Comparison of ENCODE assay signal across 7 mouse cellular contexts in the genomic region with DNA sequence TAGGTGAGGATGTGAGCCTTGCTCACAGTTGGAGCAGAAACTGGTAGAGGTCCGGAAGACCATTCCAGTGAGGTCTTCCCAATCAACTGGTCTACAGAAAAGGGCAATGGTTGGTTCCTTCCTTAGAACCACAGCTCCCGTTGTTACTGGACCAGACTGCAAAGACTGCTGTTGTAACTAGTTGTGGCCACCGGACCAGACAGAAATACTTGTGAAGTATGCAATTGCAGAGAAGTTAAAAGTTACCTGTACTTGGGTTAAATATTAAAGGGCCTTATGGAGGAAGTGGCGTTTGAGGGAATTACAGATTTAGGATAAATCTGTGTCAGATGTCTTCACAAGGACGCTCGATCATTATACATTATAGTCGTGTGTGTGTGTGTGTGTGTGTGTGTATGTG. TPM values are rescaled to one million over a fixed set of nuclear protein-coding genes. Genes with fewer than 3 reads are reported as not detected.
A peak's percentile ranks its signal among the peaks of the same experiment; 100 is the strongest.
DNase-seq lines count a peak whose midpoint lies in the region; ATAC-seq and TF ChIP-seq lines count a peak whose summit lies in the region.

No protein-coding gene starts in this region.

- H3K79me2 ChIP-seq in myocyte (ENCODE audit: control insufficient read depth, insufficient read depth) = peaks cover 8% of the 10 kb centered on the region

- TF ChIP-seq POLR2A in myocyte (IDR thresholded peaks at IDR 0.05; ENCODE audit: insufficient read length, low read depth) = no peak

- H3K9ac ChIP-seq in lung, postnatal 0 days (replicated peaks; ENCODE audit: low read depth) = no peak overlapping the region
- H3K9ac ChIP-seq in hindbrain, embryonic 15.5 days = no peak overlapping the region

- WGBS in lung, postnatal 0 days = 72% methylated on average over 7 of the region's 7 CpGs
- 93% methylated on average over 7 of the region's 7 CpGs for WGBS in hindbrain, embryonic 15.5 days

- no peaks in the 10 kb centered on the region; the same call in 1 of the 2 replicates for H3K9me3 ChIP-seq in lung, postnatal 0 days (ENCODE audit: low read length)
- H3K9me3 ChIP-seq in hindbrain, embryonic 15.5 days = no peaks in the 10 kb centered on the region

- TF ChIP-seq EP300 in lung, postnatal 0 days (IDR thresholded peaks at IDR 0.05) = no peak

- H3K4me3 ChIP-seq in lung, postnatal 0 days (ENCODE audit: low read depth, low read length) = no peak overlapping the region
- no peak overlapping the region for H3K4me3 ChIP-seq in hindbrain, embryonic 15.5 days
- no peak overlapping the region for H3K4me3 ChIP-seq in myocyte

- peak overlapping the region; percentile 98; the same call in 1 of the 2 replicates for H3K27ac ChIP-seq in lung, postnatal 0 days (ENCODE audit: low read length)
- no peak overlapping the region for H3K27ac ChIP-seq in hindbrain, embryonic 15.5 days (replicated peaks)

- TF ChIP-seq CTCF in lung, postnatal 0 days (IDR thresholded peaks at IDR 0.05) = no peak

- no peaks in the 10 kb centered on the region for H3K4me1 ChIP-seq in lung, postnatal 0 days (ENCODE audit: insufficient read depth, low read depth, low read length)
- peaks cover 14% of the 10 kb centered on the region for H3K4me1 ChIP-seq in hindbrain, embryonic 15.5 days (replicated peaks)

- no peaks in the 10 kb centered on the region for H3K27me3 ChIP-seq in lung, postnatal 0 days (replicated peaks; ENCODE audit: insufficient read depth, low read length)
- H3K27me3 ChIP-seq in hindbrain, embryonic 15.5 days = no peaks in the 10 kb centered on the region
- no peaks in the 10 kb centered on the region for H3K27me3 ChIP-seq in myocyte (ENCODE audit: control insufficient read depth, insufficient read depth, insufficient read length)

- H3K36me3 ChIP-seq in lung, postnatal 0 days (ENCODE audit: insufficient read depth, low read length) = no peaks in the 10 kb centered on the region
- no peaks in the 10 kb centered on the region for H3K36me3 ChIP-seq in hindbrain, embryonic 15.5 days
- no peaks in the 10 kb centered on the region for H3K36me3 ChIP-seq in myocyte (ENCODE audit: control insufficient read depth, insufficient read depth)

- DNase-seq in lung, postnatal 0 days (ENCODE audit: low spot score) = no peak
- no peak for DNase-seq in lung, postnatal 4 days
- DNase-seq in kidney, postnatal 10 days = peak; percentile 23
- no peak for DNase-seq in gastrocnemius, postnatal 10 days
- DNase-seq in cerebellum, adult 11-12 months = no peak

- peak overlapping the region; percentile 74; the same call in 1 of the 2 replicates for H3K4me2 ChIP-seq in lung, postnatal 0 days (replicated peaks; ENCODE audit: low read depth, low read length)
- H3K4me2 ChIP-seq in hindbrain, embryonic 15.5 days = peak overlapping the region; percentile 79; the same call in 1 of the 2 replicates
- H3K4me2 ChIP-seq in myocyte (ENCODE audit: low read depth) = no peak overlapping the region

- ATAC-seq in lung, postnatal 0 days = no peak
- ATAC-seq in hindbrain, embryonic 15.5 days (ENCODE audit: low FRiP score, low read depth) = no peak

- H3ac ChIP-seq in myocyte (ENCODE audit: control insufficient read depth, insufficient read length) = peak overlapping the region; percentile 43

TF ChIP-seq in myocyte, 11 proteins besides CTCF, POLR2A, EP300 and RAD21:
- no peak for TF ChIP-seq SRF (IDR thresholded peaks at IDR 0.05; ENCODE audit: control insufficient read depth, insufficient read length, low read depth)
- TF ChIP-seq MYOG (IDR thresholded peaks at IDR 0.05; ENCODE audit: control insufficient read depth in 1 of 3, insufficient read depth in 1 of 3, insufficient read length in 2 of 3, low read depth in 2 of 3) = no peak
- TF ChIP-seq CEBPB (IDR thresholded peaks at IDR 0.05; ENCODE audit: insufficient read depth, poor library complexity, severe bottlenecking) = no peak

RNA-seq across cellular contexts. Expression of a gene that starts 0.6 kb away (rescaled TPM):
- polyA plus RNA-seq in lung, postnatal 0 days (2015; fragmentation: Nextera tagmentation; extraction: Ambion mirVana) = 94.1 and 104 TPM in 2 replicates
- 80.1 and 80.6 TPM in 2 replicates for polyA plus RNA-seq in hindbrain, embryonic 15.5 days (2015; fragmentation: Nextera tagmentation; extraction: Ambion mirVana)
- polyA plus RNA-seq in myocyte (2012; fragmentation: generic; extraction: Trizol) = 44.3 TPM
- 10 to 100 TPM; 51.0 to 51.3 TPM for total RNA-seq in gastrocnemius, postnatal 10 days (2021)
